Mouse (Mus musculus): ENCODE data around the gene Ppif.

Gene Ppif

DNA sequence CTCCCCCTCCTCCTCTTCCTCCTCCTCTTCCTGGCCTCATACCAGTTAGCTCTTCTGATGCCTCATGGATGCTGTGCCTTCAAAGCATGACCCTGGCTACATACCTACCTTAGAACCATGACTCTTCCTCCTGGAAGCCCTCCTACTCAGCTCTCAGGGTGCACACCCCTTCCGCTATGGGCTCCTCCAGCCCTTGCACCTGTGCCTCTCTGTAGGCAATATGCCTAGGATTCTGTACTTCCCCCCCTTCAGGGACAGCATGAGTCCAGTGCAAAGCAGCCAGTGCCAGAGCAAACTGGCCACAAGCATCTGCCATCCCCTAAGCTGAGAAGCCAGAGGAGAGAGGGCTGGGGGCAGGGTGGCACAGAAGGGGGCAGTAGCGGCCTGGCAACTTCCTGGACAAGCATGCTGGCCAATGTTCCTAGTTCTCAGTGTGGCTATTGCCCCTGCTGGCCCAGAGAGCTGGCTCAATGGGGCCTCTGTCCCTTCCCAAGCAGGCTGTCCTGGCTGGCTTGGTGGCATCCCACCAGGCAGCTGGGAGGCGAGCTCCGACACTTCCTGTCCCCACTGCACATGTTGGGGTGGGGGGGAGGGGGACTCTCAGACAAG lies 46.1 kb downstream of the Ppif start:
- peak; percentile 34 for DNase-seq

- DNase-seq: no peak
Measured at GRCm38 (mm10) chr14:25741211-25741610, 47.3 kb downstream of the Ppif start.

- DNase-seq: no peak
Measured at GRCm38 (mm10) chr14:25741840-25742367, 48.0 kb downstream of the Ppif start.

- DNase-seq: no peak
Measured at GRCm38 (mm10) chr14:25742943-25743342, 49.0 kb downstream of the Ppif start.

DNA sequence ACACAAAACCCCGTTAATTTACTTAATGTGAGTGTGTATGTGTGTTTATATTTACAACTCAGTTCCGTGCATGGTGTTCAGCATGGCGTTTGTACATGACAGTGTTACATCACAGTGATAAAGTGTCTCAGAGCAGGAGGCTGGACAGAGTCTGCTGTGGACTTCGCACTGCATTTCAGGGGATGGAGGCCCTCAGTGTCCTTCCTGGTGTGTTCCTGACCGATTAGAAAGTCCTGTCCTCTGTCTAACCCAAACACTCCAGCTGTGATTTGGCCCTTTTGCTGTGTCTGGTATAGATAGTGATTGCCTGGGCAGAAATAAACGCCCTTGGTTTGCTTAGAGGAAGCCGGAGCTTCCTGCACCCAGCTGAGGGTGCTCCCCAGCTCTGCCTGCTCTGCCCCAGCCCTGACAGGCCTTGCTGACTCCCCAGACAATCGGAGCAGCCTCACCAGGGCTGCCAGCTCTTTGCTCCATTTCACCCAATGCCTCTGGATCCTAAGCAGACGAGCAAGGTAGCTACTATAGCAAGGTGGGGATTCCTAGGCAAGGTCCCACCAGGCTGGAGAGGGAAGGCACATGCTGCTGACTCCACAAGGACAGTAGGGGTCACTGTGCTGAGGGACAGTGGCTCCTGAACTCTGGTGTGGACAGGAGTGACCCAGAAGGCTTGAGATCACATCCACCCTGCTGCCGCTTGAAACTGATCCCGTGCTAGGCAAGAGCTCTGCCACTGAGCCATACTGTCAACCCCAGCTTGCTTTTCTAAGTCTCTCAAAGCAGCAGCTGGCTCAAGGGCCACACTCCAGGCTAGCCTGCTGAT lies 51.6 kb downstream of the Ppif start:
- DNase-seq: no peak

- DNase-seq: no peak
Measured at GRCm38 (mm10) chr14:25746371-25746770, 52.4 kb downstream of the Ppif start.

- no peak for DNase-seq
Measured at GRCm38 (mm10) chr14:25746971-25747945, 53.3 kb downstream of the Ppif start.

- no peak for DNase-seq
Measured at GRCm38 (mm10) chr14:25747996-25748756, 54.2 kb downstream of the Ppif start.

GRCm38 (mm10) chr14:25749143-25749909 lies 55.4 kb downstream of the Ppif start:
- no peak for DNase-seq
